Mouse (Mus musculus): ENCODE results near the gene Ccdc85c. TPM values are rescaled to one million over a fixed set of nuclear protein-coding genes. Genes with fewer than 3 reads are reported as not detected.

Gene Ccdc85c
- total RNA-seq, 2 experiments from 2014 or later: 5.0 to 5.1 TPM

DNA sequence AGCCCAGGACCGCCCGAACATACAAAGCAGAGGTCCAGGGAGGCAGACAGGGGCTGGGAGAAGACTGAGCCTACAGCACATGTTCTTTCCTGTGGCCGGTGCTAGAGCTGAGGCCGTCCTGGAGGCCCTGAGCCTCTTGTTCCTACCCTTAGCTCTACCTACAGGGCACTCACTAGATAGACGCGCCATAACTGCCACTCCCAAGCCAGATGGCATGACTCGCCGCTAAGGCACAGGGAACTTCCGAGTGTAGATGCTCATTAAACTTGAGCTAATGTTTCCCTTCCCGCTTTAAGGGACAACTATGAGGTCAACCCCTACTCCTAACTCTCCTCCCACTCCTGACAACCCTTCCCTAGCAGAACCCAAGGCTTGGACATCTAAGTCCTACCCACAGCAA lies 6.3 kb downstream of the Ccdc85c start:
- no peak for DNase-seq

DNA sequence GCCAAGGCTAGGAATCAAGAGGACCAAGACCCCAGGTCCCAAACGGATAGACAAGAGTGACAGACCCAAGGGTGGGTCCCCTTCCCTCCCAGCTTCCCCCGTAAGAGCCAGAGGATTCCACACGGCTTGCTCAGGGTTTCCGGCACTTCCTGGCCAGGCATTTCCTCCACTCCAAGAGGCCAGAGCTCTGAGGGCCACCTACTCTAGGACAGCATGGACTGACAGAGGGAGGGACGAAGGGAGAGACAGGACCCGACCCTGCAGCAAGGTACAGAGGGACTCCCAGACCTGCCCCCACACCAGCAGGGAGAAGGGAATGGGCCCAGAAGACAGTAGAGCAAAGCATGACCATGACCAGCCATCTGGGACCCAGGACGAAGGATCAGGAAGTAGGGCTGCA lies 7.6 kb downstream of the Ccdc85c start:
- no peak for DNase-seq

DNA sequence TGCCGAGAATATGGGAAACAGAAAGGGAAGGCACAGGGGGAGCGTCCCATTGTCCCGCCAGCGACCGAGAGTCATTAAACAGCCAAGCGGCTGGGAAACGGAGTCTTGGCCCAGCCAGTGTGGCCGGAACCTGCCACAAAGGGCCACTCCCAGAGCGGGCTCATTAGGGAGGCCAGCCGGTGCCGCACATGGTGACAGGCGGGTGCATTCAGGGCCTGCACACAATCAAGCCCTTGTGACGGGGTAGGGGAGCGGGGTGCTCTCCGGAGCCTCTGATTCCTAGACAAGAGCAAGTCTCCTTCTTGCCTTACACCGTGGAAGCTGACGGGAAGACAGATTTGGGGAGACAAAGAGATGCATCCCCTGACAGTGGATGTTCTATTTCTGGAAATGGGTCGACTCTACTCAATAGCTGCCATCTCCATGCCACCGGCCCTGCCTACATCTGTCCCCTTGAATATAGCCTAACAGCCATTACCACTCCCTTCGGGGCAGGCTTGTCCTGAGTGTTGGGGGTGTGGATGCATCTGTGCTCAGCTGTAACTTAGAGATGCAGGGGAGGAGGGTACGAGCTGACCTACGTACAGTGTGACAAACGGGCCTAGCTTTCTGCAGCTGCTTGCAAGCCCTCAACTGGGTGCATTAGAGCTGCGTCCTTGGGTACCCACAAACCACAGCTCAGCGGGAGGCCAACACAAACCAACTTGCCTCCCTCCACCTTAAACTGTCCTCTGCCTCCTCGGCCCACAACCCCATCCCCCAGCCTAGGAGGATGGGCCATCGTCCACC lies 9.2 kb downstream of the Ccdc85c start:
- DNase-seq: no peak

DNA sequence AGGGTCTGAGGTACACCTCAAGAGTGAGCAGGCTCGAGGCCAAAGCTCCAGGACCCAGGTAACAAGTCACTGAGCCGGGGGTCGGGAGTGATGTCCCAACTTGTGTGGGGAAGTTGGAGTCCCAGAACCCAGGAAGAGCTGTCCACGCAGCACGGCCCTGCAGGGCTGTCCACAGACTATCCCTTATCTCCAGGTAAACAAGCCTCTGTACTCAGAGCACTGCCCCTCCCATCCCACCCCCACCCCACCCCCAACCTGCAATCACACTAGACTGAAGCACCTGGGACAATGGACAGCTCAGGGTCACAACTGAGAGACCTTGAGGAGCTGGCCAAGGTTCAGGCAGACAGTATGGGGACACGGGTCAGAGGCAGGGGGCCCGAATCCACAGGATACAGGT lies 10.3 kb downstream of the Ccdc85c start:
- no peak for DNase-seq

DNA sequence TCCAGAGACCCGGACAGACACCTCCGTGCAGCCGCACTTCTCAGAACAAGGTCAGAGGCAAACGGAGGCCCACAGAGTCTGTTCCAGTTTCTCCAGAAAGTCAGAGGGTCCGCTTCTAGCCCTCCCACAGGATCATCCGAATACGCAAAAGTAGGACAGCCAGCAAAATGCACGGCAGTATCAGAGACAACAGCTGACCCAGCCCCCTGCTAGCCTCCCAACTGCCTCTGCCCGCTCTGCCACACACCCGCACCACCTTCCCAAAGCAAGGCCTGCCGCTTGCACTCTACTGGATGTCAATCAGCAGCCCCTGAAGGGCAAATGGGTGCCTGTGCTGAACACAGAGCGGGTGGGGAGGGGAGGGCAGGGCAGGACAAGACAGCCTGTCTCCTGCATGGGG lies 14.3 kb downstream of the Ccdc85c start:
- no peak for DNase-seq

DNA sequence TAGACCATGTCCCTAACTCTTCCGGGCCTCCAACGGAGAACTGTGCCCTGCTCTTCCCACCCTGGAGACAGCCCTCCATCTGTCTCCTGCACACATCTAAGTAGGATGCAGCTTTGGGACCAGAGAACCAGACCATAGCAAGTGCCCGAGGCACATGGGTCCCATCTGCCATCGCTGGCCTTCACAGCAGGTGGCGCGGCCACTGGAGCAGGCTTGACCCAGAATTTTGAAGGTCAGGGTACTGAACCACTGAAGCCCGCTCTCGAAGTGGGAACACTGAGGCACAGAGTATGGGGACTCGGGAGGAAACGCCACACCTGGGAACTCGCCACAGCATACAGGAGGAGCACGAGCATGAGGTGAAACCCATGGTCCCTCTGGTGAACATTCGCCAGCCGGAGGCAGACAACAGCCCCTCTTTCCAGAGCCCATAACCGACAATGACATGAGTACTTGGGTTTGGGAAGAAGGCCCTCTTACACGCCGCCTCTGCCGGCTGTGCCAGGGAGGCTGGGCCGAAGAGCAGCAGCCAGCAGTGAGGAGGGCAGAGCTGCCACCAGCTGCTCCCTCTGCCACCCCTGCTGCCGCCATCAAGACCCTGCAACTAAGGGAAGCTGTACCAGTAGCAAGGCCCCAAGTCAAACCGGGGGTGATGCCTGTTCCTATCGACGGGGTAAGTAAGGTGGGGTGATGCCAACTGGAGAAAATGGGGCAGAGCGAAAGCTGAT lies 15.7 kb downstream of the Ccdc85c start:
- no peak for DNase-seq

DNA sequence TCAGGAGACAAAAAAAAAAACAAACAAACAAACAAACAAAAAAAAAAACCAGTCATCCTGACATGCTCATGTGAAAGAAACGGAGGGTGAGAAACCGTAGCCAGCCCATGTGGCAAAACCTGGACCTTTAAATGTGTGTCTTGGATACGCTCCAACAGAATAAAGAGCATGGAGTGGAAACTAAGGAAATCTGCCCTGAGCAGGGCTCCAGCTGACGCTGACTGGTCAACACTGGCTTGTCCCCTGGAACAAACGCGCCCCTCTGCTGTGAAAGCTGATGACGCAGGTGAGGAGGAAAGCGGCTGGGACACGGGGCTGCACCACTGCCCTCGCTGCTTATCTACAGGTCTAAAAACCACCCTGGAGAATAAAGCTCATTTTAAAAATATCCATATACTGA lies 18.5 kb downstream of the Ccdc85c start:
- DNase-seq: no peak

DNA sequence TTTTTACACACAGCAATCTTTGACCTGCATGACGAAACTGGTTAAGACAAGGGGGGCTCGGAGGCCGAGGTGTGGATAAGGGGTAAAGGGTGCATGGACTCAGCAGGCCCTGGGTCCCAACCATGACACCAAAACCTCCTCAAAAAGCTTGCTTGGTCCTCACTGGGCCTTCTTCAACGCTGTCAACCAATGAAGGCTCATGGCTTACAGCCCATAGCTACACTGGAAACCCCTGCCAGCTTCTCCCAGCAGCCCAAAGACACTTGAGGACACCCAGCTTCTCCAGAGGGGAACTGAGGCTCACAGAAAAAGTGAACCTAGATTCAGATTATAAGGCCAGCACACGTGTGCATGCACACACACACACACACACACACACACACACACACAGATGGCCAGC lies 19.3 kb downstream of the Ccdc85c start:
- no peak for DNase-seq

DNA sequence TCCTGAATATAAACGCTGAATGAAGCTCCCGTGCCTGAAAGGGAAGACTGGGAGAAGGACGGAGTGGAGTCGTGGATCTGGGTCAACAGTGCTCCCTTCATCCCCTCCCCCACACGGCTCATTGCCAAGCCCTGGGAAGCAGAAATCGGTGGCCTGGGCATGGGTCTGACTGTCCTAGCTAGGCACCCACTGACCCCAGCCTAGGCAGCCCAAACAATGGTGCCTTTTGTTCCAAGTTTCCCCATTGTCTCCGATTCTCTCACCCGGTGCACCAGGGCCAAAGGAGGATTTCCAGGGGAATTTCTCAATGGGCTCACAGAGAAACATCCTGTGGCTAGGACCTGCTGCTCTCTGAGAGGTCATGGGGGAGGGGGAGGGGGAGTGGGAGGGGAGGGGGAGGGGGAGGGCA lies 19.7 kb downstream of the Ccdc85c start:
- no peak for DNase-seq

DNA sequence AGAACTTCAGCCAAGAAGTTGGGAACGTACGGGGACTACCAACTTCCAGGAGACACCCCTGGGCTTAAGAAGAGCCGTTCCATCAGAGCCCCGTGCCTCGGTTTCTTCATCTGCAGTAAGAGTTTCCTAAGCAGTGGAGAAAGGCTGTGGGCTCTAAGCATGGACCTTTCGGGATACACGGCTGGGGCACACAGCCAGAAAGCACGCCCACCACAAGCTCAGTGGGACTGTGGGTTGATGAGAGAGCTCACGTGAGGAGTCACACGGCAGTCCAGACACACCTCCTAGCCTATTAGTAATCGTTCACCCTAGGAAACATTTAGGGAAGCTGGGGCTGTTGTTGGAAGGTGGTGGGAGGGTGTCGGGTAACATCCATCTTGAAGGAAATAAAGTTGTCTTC lies 22.2 kb downstream of the Ccdc85c start:
- DNase-seq: no peak

DNA sequence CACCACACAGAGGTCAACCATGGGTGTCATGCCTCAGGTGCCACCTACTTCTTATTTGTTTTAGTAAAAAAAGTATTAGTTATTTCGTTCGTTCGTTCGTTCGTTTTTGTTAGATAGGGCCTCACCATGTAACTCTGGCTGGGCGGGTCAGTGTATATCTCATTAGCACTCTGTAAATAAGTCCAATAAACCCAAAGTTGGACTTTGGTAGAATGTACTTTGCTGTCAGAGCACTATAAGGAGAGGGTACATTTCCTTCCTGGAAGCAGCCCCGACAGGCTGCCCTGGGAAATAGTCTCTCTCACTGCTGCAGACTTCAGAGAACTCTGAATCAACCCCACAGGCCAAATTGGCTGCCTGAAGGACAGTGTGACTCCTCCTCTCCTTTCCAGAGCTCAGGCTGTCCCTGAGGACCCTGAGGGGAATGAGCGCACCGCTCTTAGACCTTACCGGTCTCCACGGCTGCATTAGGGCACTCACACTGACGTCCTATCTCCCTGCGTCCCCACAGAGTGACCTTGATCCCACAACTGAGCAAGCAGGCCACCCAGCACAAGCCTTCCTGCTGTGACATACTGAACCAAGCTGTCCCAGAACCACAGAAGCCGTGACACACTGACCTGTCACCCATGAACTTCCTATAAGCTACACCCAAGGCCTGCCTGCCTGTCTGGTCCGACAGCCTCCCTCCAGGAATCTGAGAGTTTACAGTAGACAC lies 23.2 kb downstream of the Ccdc85c start:
- no peak for DNase-seq

DNA sequence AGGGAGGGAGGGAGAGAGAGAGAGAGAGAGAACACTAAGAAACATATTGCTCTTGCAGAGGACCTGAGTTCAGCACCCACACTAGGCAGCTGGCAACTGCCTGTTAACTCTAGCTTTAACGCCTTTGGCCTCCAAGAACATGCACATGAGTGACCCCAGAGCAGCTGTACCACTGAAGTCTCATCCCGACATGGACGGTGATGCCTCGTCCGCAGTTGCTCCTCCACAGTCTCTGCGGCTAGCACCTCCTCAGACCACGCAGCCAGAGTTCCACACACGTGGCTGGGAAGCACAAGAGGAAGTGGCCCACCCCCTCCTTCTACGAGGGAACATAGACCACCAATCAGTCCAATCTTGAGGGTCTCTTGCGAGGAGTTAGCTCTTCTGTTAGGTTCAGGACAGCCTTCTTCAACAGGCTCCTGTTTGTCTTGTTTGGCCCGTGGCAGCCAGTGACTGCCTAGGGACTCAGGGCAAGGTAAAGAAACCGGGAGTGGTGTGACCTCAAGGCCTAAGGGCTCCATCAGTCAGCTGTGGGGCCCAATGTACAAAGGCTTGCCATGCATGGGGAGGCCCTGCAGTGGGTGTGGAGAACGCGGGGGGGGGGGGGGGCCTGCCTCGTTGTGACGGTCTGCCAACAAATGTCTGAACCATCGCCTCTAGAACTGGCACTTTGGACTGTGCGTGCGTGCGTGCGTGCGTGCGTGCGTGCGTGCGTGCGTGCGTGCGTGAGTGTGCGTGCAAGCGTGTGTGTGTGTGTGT lies 24.0 kb downstream of the Ccdc85c start:
- DNase-seq: no peak

DNA sequence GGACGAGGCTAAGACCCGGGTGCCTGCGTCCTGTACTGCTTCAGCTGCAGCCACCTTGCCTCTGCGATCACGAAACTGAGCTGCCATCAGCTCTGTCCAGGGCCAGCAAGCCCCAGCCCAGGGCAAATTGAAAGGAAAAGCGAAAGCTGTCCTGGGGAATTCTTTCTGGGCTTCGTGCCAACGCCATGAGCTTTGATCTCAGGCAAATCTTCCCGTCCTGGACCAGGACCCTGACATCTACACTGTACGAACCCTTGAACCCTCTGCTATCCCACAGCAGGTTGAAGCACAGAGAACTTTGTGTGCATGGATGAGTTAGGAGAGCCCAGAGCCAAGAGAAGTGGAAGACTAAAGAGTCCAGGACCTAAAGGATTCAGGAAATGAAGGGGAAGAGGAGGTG lies 25.7 kb downstream of the Ccdc85c start:
- peak; percentile 47 for DNase-seq

DNA sequence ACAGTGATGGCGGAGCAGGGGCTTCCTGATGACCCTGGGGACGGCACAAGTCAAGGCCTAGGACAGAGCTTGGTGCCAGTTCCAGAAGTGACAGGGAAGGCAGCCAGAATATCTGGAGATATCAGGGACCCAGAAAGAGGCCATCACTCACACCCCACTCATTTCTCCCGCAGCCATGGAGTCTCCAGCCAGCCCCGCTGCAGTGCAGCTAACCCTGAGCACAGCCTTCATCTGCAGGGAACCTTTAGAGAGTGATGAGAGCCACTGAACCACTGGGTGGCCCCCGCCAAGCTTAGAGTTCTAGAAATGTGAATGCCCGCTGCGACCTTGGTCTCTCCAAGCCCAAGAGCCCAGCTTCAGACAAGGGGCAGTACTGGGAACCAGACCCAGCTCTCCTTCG lies 26.2 kb downstream of the Ccdc85c start:
- DNase-seq: no peak

DNA sequence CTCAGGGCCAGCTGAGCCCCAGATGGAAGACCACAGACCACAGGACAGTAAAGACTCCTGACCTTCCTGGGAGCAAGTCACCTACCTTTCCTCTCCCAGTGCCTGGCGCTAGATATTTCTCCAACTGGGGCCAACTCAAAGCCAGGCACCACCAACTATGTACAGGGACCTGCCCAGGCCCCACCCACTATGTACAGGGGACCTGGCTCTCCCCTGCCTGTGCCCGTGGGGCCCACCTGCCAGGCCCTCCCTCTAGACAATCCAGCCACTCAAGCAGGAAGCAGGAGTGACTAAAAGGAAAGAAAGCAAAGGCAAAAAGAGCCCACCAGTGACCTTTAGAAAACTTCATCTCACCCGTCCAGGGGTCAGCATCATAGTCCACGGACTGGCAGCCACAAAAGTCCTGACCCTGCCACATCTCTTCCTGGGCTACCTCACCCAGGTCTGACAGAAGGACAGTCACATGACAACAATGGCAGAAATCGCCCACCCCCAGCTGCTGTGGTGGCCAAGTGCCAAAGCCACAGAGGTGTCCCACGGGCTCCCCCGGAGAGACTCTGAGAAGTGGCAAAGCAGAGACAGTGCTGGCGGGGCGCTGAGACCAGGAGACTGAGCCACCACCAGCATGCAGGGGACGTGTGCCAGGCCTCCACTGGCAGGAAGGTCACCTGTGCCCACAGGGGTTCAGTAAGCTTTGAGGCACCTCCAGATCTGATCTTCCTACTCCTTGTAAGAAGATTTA lies 28.3 kb downstream of the Ccdc85c start:
- no peak for DNase-seq

DNA sequence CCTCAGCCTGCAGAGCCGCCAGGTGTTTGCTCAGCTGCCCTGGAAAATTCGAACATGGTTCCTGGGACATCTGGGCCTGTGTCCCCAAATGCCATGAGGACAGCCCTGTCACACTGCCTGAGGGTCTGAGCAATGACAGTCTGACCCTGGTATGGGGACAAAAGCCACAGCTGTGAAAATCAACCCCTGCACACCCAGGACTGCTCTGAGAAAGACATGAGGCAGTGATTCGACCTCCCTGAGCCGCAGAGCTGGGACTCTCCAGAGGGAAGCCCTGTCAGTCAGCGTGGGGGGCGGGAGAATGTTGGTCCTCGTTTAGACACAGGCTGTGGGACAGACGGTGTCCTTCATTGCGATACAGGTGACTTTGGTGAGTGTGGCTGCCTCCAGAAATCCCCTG lies 29.6 kb downstream of the Ccdc85c start:
- DNase-seq: no peak

DNA sequence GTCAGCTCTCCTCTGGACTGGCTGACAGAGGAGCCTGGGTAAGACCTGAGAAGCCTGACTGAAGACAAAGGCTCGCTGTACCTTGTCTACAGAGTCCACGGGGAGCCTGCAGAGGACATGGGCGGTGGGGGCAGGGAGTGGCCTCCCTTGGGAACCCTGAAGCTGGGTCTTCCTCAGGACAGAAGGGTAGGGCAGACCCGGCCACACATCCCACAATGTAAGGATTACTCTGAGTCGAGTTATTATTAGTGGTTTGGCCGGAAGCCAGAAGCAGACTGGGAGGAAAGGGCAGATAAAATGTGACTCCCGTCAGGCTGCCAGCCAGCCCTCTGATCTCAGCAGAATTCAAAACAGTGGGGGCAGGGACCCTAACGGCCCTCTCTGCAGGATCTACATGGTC lies 30.4 kb downstream of the Ccdc85c start:
- peak; percentile 47 for DNase-seq

DNA sequence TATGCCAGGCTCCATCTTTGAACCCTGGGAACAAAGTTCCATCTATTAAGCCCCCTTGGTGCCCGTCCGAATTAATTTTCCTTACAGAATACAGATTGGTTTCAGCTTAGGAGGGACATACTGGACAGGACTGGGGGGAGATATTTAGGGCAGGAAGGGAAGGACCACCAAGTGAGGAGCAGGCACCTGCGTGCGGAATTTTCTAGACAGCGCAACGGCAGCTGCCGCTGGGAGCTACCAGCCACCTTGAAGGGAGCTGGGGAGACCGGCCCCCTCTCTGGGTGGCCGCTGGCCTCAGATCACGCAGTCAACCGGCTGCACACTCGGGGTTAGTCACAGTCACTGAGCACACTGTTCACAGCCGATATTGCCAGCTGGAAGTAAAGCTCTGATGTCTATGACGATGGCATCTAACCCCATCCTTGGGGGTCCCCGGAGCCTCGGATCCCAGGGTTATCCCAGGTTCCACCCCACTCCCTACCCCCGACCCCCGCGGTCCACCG lies 32.9 kb downstream of the Ccdc85c start:
- DNase-seq: no peak

DNA sequence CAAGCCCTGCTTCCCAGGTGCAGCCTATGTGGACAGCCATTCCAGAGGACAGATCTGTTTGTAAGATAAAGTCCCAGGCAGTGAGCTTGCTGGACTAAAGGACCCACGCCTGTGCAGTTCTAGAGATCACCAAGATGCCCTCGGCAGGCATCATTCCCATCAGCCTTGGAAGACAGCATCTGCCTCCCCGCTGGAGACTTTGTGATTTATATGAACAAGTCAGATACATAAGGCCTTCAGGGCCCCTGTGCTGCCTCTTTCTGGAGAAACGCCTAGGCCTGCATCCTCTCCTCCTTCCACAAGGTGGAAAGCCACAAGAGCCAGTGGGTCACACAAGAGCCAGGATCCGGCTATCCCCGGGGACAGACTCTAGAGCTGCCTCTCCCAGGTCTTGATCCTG lies 33.6 kb downstream of the Ccdc85c start:
- no peak for DNase-seq

DNA sequence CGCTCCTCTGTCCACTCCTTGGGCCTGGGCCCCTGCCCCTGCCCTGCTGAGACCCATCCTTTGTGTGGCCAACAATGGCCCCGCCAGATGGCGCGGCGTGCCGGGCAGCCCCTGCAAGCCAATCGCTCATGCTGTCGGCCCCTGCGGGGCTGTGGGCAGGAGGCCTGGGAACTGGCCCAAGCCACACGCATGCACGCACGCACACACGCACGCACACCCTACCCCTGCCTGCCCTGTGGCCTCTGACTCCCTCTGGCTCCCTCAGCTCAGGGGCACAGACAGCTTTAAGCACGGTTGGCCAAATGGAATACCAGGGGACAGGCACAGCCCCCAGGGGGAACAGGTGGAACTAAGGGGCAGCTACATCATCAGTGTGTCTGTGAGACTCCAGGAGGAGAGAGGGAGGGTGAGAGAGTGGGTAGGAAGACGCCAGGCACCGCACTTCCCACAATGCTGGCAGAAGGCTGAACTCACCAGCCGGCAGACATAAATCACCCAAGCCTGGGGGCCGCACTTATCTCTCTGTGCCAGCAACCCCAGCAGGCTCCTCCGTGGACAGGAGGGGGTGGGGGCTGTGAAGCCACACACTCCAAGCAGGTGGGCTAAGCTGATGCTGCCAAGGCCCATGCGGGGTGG lies 34.2 kb downstream of the Ccdc85c start:
- no peak for DNase-seq

DNA sequence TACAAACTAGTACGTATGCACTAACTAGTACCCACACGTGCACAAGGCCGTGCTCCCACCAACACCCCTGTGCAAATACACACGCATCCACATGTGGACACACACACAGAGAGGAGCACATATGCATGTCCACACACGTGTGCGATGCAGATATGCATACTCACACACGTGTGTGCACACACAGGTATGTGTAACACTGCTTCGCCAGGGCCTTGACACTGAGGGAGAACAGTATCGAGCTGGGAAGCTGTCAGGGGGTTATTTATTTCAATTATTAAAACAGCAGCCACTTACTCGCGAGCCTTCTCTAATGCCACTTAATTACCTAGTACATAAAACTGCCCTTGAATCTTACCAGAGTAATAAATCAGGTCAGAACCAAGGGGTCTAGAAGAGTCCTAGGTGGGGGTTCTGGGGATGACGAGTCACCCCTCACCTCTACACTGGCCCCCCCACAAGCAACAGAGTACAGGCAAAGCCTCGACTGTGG lies 34.8 kb downstream of the Ccdc85c start:
- no peak for DNase-seq
